Mouse (Mus musculus): Measurements from ENCODE around the gene Isg20l2.

Gene Isg20l2

DNA sequence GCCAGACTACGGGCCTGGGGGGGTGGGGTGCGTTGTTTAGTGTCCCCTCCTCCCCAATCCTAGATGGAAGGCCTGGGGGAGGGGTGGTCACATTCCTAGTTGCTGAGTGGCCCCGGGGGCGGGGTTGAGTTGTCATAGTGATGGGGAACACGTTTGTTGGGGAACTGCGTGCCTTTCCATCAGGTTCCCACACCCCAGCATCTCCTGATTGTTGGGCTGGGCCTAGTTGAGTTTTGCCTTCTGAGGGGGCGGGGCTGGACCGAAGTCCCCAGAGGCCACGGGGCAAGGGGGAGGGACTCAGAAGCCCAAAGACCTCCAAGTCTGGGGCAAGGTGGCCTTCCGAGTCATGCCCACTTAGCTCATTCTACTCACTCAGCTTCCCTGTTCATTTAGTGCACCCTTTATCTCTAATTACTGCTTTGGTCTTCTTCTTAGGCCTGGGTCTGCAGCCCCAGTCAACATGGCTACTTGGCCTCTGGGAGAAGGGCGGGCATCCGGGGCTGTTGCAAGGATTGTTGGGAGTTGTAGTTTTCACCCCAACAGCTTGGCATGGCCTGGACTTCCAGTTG lies 19.5 kb upstream of the Isg20l2 start:
- no peak for DNase-seq (ENCODE audit: low spot score)

DNA sequence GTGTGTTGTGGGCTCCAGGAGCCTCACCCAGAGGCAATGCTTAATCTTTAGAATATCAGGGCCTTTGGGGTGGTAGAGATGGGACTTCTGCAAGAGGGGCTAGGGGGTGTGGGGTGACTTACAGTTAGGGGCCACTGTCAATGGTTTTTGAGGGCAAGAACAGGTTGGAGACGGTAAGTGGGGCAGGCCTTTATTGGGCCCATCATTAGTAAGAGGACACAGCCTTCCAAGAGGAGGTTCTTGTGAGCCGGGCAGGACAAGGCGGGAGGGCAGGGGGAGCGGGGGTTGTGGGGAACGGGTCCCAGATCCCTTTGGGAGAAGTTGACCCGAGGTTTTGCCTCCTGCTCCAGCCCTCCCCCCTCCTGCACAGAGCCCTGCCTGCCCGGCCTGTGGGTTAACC lies 16.6 kb upstream of the Isg20l2 start:
- DNase-seq (ENCODE audit: low spot score): no peak

DNA sequence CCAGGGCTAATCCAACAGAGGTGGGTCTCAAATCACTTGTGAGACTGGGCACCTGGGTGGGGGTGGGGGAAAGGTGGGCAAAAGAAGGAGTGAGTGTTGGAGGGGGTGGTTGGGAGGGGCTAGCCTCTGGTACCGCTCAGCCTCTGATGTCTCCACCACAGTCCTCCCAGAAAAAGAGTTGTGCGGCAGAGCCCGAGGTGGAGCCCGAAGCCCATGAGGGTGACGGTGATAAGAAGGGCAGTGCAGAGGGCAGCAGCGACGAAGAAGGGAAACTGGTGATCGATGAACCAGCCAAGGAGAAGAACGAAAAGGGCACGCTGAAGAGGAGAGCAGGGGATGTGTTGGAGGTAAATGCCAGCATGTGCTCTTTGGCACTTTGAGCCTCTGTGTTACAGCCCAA lies 16.2 kb upstream of the Isg20l2 start:
- no peak for DNase-seq (ENCODE audit: low spot score)

- no peak for DNase-seq (ENCODE audit: low spot score)
Observed at GRCm38 (mm10) chr3:87916990-87917389, 13.1 kb upstream of the Isg20l2 start.

- DNase-seq (ENCODE audit: low spot score): no peak
Observed at GRCm38 (mm10) chr3:87918551-87918950, 11.6 kb upstream of the Isg20l2 start.

DNA sequence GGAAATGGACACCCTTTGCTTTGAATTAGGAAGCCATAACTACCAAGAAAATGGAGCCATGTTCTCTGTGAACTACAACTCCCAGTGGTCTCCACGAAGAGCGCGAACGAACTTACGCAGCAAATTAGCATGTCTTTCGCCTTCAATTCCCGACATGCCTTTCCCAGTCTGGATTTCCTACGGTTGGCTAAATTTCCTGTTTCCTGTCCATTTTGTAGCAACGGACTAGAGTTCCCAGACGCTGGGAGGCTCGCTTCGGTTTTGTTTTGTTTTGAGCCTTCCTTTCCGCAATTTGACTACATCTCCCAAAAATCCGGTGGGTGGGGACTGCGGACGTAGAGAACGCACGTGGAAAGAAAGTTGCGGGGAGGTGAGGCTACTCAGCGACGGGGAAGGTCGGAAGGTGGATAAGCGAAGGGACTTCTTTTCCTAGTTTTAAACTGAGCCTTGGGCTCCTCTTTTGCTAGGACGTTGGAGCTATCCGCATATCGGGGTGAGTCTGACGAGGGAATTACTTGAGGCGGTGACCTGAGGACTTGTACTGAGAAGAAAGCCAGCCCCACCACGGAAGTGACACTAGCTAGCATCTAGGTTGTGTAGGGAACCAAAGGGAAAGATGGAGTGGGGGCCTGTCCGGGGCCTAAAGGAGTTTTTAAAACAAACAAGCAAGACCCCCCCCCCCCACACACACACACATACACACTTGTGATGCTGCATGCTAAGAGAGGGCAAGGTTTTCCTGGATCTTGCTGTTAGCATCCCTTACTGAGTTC lies 10.6 kb upstream of the Isg20l2 start, which contains the start of gene Mrpl24:
Gene Mrpl24, plus strand, starts transcription at position 171 of the 773 bp plus-strand sequence.
- peak; percentile 76 for DNase-seq (ENCODE audit: low spot score)

- DNase-seq (ENCODE audit: low spot score): no peak
Observed at GRCm38 (mm10) chr3:87920270-87920943, 9.7 kb upstream of the Isg20l2 start.

DNA sequence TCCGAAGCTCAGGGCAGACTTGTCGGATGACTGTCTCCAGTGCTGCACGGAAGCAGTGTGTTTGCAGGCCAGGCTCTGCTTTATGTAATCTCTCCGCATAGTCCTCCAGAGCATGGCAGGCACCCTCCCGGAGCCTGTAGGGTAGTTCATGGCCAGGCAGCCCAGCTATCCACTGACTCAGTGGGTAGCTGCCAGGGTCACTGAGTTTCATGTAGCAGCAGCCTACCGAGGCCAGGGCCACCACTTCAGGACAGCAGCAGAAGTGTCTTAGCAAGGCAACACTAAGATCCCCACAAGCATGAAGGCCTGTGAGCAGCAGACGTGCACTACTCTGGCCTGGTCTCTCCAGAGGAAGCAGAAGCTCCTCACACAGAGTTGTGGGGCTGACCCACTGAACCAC lies 5.1 kb upstream of the Isg20l2 start:
- DNase-seq (ENCODE audit: low spot score): no peak

DNA sequence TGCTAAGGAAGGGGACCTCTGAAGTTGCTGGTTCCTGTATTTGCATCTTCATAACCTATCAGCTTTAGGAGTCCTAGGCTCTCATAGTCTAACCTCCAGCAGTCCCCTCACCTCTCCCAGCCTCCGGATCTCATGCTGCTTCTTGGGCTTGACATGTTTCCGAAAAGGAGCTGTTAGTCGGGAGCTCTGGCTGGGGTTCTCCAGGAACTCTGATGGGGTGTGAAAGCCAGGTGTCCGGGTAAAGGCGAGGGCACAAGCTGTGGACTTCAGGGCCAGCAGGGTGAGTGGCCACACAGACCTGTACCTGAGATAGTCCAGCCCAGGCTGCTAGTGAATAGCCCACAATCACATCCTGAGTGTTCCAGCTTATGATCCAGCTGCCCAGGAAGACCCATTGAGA lies 2.7 kb upstream of the Isg20l2 start:
- no peak for DNase-seq (ENCODE audit: low spot score)

DNA sequence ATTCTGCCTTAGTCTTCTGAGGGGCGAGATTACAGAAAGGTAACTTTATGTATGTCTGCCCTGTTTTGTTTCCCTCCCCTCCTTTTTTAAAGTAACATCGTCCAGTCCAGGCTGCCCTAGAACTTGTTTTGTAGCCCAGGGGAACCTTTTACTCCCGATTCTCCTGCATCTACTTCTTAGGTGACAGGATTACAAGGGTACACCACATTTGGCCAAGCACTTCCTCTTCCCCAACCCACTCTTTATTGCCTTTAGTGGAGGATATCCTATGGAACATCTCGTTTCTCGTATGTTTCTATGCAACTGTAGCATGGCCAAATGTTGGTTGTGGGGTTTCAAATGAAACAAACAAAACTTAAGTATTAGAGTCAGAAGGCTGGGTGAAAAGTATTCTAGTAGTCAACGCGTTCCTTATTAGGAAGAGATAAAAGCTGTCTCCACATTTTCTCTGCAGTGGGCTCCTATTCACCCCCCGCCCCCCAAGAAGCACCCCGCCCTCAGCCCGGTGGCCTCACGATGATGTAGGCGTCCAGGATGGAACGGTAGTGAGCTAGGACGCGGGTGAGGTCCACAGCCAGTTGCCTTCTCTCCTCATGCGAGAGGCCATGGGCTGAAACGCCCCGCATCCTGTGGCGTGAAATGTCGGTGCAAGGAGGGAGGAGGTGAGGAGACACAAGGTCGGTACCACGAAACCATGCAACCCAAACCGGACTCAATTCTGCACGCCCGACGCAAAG lies 605 bp upstream of the Isg20l2 start:
- no peak for DNase-seq (ENCODE audit: low spot score)

GRCm38 (mm10) chr3:87934026-87934425 lies 3.9 kb downstream of the Isg20l2 start:
- DNase-seq (ENCODE audit: low spot score): no peak

- DNase-seq (ENCODE audit: low spot score): no peak
Observed at GRCm38 (mm10) chr3:87934501-87934900, 4.4 kb downstream of the Isg20l2 start.

GRCm38 (mm10) chr3:87935201-87935600 lies 5.1 kb downstream of the Isg20l2 start:
- no peak for DNase-seq (ENCODE audit: low spot score)

DNA sequence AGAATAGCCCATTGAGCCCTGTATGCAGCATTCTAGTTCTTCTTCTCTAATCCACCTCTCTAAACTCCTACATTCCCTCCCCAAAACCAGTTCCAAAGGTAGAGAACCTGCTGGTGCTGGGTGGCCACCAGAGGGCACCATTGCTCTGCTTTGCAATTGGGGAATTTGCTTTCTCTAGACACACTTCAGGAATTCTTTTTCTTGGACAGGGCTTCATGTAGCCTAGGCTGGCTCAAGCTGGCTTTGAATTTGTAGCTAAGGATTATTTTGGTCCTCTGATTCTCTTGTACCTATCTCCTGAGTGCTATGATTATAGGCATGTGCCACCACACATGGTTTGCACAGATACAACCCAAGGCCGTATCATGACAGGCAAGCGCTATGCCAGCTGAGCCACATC lies 5.7 kb downstream of the Isg20l2 start:
- DNase-seq (ENCODE audit: low spot score): peak; percentile 48

GRCm38 (mm10) chr3:87940611-87941010 lies 10.5 kb downstream of the Isg20l2 start:
- no peak for DNase-seq (ENCODE audit: low spot score)

DNA sequence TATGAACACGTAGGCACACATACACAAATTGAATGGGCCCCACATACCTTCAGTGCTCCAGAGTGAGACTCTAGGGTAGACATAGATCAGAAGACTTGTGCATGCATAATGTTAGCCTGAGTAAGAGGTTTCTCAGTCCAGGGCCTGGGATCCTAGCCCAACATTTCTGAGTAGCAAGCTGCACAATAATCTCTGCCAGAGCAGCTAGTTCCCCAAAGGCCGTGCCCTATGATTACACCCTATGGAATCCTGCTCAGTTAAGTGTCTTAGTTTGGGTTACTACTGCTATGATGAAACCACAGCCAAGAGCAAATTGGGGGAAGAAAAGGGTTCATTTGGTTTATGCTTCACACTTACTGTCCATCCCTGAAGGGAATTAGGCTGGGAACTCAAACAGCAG lies 12.4 kb downstream of the Isg20l2 start:
- DNase-seq (ENCODE audit: low spot score): no peak

- DNase-seq (ENCODE audit: low spot score): no peak
Observed at GRCm38 (mm10) chr3:87943586-87943985, 13.5 kb downstream of the Isg20l2 start.

- DNase-seq (ENCODE audit: low spot score): no peak
Observed at GRCm38 (mm10) chr3:87944838-87945600, 14.9 kb downstream of the Isg20l2 start.

DNA sequence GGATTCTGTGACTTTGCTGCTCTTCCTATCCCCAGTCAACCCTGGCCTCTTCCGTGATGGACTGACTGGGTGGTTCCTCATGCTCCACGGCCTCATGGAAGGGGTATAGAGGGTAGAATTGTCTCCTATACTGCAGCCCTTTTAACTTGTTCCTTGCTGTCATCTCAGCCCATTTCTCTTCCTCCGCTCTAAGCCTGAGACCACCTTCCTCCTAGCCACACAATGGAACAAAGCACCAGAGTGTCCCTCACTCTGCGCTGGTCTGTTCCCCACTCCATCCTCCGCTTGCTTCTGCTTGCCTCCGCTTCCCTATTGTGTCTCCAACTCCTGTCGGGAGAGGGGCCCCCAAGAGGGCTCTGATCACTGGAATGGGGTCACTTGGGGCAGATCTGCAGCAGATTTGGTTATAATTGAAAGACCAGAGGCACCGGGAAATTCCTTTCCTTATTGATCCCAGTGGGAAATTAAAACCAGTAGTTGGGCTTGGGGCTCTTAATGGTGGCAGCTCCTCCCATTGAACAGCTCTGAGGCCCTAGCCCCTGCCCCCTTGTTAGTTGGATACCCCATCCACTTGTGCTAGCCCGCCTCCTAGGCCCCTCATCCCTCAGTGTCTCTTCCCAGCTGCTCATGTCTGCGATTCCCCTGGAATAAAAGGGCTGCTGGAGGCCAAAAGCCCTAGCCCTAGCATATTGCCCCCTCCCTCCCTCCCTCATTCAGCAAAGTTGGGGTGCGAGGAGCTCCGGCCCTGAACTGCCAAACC lies 15.8 kb downstream of the Isg20l2 start:
- no peak for DNase-seq (ENCODE audit: low spot score)

DNA sequence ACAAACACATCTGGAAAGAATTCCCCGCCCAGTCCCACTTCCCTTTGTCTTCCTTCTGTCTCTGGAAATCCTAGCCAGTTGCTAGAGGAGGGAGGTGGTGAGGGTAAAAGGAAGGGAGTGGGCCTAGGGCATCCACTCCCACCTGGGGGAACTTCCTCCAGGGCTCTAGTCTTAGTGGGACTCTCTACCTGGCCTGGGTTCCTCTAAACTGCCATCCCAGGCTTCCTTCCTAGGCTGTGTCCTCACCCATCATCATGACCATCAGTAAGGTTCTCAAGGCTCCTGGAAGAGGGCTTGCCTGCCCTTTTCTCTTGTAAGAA lies 16.4 kb downstream of the Isg20l2 start:
- DNase-seq (ENCODE audit: low spot score): no peak
